Mouse (Mus musculus) midbrain, embryonic 13.5 days (tissue): Measurements from ENCODE around the gene Swsap1. TPM values are rescaled to one million over a fixed set of nuclear protein-coding genes. Genes with fewer than 3 reads are reported as not detected.

ENCODE experiments used
- ATAC-seq: fragments of 200-750 bp; cut with Nextera tagmentation; 2 replicates; pipeline ENCODE4 v1.8.0; 2017; ENCODE audit warnings: mild to moderate bottlenecking, moderate TSS enrichment, moderate library complexity
- H3K27ac ChIP-seq: fragments of 300-500 bp; sonication (generic); 2 replicates; pipeline ENCODE4 v1.5.1; 2015; ENCODE audit warnings: inconsistent platforms, mild to moderate bottlenecking, moderate library complexity
- H3K27me3 ChIP-seq: fragments of 300-500 bp; sonication (generic); 2 replicates; pipeline ENCODE4 v1.6.1; 2015; ENCODE audit warnings: mild to moderate bottlenecking, inconsistent platforms
- H3K36me3 ChIP-seq: fragments of 300-500 bp; sonication (generic); 2 replicates; pipeline ENCODE4 v1.6.1; 2015; ENCODE audit warnings: mild to moderate bottlenecking, inconsistent platforms
- H3K4me1 ChIP-seq: fragments of 300-500 bp; sonication (generic); replicated peaks from 2 replicates; pipeline ENCODE4 v1.6.1; 2015; ENCODE audit warnings: inconsistent platforms
- H3K4me2 ChIP-seq: fragments of 300-500 bp; sonication (generic); replicated peaks from 2 replicates; pipeline ENCODE4 v1.6.1; 2015; ENCODE audit warnings: moderate library complexity, mild to moderate bottlenecking, inconsistent platforms
- H3K4me3 ChIP-seq: fragments of 300-500 bp; sonication (generic); replicated peaks from 2 replicates; pipeline ENCODE4 v1.5.1; 2015; ENCODE audit warnings: mild to moderate bottlenecking, inconsistent platforms
- H3K9ac ChIP-seq: fragments of 300-500 bp; sonication (generic); replicated peaks from 2 replicates; pipeline ENCODE4 v1.6.1; 2015; ENCODE audit warnings: mild to moderate bottlenecking, inconsistent platforms
- H3K9me3 ChIP-seq: fragments of 300-500 bp; sonication (generic); 2 replicates; pipeline ENCODE4 v1.6.1; 2016; ENCODE audit warnings: mild to moderate bottlenecking, inconsistent platforms
- WGBS: fragments of 180-500 bp; shearing (Covaris S2); methylation state at CpG from one replicate; pipeline ENCODE4 v1.1.7; 2015; 5-methylcytosine and 5-hydroxymethylcytosine counted together
- polyA plus RNA-seq: library from polyadenylated mRNA; unstranded; fragments of >200 nt; fragmentation: Nextera tagmentation; extraction: Ambion mirVana; gene quantifications from 2 replicates; pipeline ENCODE4 v1.2.1, GENCODE M21; 2015

The Swsap1 gene
- polyA plus RNA-seq, 1 experiment from 2014 or later = 12.6 TPM

DNA sequence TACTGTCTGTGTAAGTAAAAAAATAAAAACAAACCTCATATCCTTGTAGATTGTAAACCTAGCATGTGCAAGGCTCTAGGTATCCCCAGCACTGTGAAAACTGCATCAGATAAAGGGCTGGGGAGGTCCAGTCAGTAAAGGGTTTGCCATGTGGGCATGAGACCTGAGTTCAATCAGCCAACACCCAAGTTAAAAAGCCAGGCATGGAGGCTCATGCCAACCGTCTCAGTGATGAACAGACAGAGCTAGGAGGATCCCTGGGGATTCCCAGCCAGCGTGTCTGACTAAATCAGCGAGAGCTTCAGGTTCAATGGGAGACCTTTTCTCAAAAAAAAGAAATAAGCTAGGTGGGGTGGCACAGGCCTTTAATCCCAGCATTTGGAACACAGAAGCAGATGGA is 30.5 kb upstream of the Swsap1 start:
- no peak overlapping the region for H3K4me3 ChIP-seq
- 83% methylated on average over 3 of the region's 3 CpGs for WGBS
- H3K4me1 ChIP-seq = peaks cover 18% of the 10 kb centered on the region
- H3K9me3 ChIP-seq = no peaks in the 10 kb centered on the region
- H3K9ac ChIP-seq = no peak overlapping the region
- H3K4me2 ChIP-seq = no peak overlapping the region
- 0 out of 2 replicates have a peak, but pooled peaks cover 4% of the 10 kb centered on the region for H3K36me3 ChIP-seq
- no peaks in the 10 kb centered on the region for H3K27me3 ChIP-seq
- no peak for ATAC-seq
- H3K27ac ChIP-seq = no peak overlapping the region

- H3K9me3 ChIP-seq = no peaks in the 10 kb centered on the region
- peaks cover 18% of the 10 kb centered on the region for H3K4me1 ChIP-seq
- no peak for ATAC-seq
- no peak overlapping the region for H3K9ac ChIP-seq
- H3K27ac ChIP-seq = no peak overlapping the region
- H3K4me2 ChIP-seq = no peak overlapping the region
- H3K27me3 ChIP-seq = no peaks in the 10 kb centered on the region
- H3K4me3 ChIP-seq = no peak overlapping the region
- 97% methylated on average over 1 of the region's 1 CpGs for WGBS
- 0 out of 2 replicates have a peak, but pooled peaks cover 4% of the 10 kb centered on the region for H3K36me3 ChIP-seq
These were observed 30.0 kb upstream of the Swsap1 start for GRCm38 (mm10) chr9:21925506-21925905.

DNA sequence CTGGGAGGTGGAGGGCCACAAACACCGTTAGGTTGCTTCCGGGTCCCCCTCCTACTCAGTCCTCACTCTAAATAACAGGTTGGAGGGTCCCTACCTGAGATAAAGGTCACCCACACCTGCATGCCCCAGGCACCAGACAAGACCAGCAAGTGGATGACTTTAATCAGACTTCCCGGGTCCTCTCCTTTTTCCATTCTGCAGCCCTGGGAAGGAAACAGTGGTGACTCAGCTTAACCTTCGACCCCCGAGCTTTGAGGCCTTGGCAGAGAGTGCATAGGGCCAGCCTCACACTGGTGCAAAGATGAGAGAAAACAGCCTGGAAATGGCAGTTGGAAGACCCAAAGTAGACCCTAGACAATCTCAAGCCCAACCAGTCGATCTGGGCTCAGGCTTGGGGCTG is 29.4 kb upstream of the Swsap1 start:
- Histone ChIP-seq H3K9ac (peak overlapping the region; percentile 68), H3K9me3 (no peaks in the 10 kb centered on the region), H3K36me3 (0 out of 2 replicates have a peak, but pooled peaks cover 4% of the 10 kb centered on the region), H3K4me3 (peak overlapping the region; percentile 58), H3K4me2 (peak overlapping the region; percentile 66), H3K27me3 (no peaks in the 10 kb centered on the region), H3K4me1 (peaks cover 18% of the 10 kb centered on the region), H3K27ac (no peak overlapping the region)
- ATAC-seq = no peak
- 81% methylated on average over 6 of the region's 6 CpGs for WGBS

- peak overlapping the region; percentile 57 for H3K27ac ChIP-seq
- ATAC-seq = no peak
- peaks cover 18% of the 10 kb centered on the region for H3K4me1 ChIP-seq
- 0 out of 2 replicates have a peak, but pooled peaks cover 1% of the 10 kb centered on the region for H3K36me3 ChIP-seq
- H3K9ac ChIP-seq = peak overlapping the region; percentile 68
- peak overlapping the region; percentile 58 for H3K4me3 ChIP-seq
- peak overlapping the region; percentile 66 for H3K4me2 ChIP-seq
- H3K9me3 ChIP-seq = no peaks in the 10 kb centered on the region
- no peaks in the 10 kb centered on the region for H3K27me3 ChIP-seq
- 1% methylated on average over 6 of the region's 6 CpGs for WGBS
These were observed 28.8 kb upstream of the Swsap1 start for GRCm38 (mm10) chr9:21926784-21927183.

GRCm38 (mm10) chr9:21927208-21927753 is 28.3 kb upstream of the Swsap1 start, which contains the start of the genes Ccdc159 and Tmem205:
TSS of gene Ccdc159 (plus strand) at chr9:21927471.
TSS of gene Tmem205 (minus strand) at chr9:21927556.
- Histone ChIP-seq H3K4me2 (peak within 1 kb of the TSS; percentile 66), H3K27ac (peak within 1 kb of the TSS; percentile 77), H3K27me3 (no peaks in the 10 kb centered on the region), H3K9me3 (no peaks in the 10 kb centered on the region), H3K4me1 (peaks cover 18% of the 10 kb centered on the region), H3K36me3 (no peaks in the 10 kb centered on the region), H3K4me3 (peak within 1 kb of the TSS; percentile 58), H3K9ac (peak within 1 kb of the TSS; percentile 68)
- under 1% methylated on average over 28 of the region's 28 CpGs for WGBS
- ATAC-seq = peak; percentile 99

DNA sequence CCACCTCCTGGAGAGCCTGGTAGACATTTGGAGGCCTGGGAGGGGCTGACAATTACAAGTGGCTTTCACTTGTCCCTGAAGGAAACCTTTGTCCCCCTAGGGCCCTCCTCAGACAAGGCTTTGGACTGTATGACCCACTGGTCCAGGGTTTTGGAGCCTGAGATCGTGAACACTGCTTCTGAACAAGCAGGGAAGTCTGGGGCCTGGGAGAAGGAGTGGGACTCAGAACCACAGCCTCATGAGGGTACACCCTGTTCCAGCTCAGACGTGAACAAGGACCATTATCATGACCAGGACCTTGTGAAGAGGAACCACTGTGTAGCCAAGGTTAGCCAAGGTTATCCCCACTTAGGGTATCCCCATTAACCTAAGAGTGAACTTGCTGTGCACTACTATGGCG is 26.3 kb upstream of the Swsap1 start:
- WGBS = 81% methylated on average over 3 of the region's 3 CpGs
- Histone ChIP-seq H3K9me3 (no peaks in the 10 kb centered on the region), H3K27ac (no peak overlapping the region), H3K4me3 (no peak overlapping the region), H3K36me3 (no peaks in the 10 kb centered on the region), H3K9ac (no peak overlapping the region), H3K4me2 (no peak overlapping the region), H3K4me1 (peaks cover 18% of the 10 kb centered on the region), H3K27me3 (no peaks in the 10 kb centered on the region; the same call in 1 of the 2 replicates)
- ATAC-seq = no peak

GRCm38 (mm10) chr9:21932006-21932405 is 23.5 kb upstream of the Swsap1 start:
- H3K9me3 ChIP-seq = no peaks in the 10 kb centered on the region
- H3K9ac ChIP-seq = no peak overlapping the region
- no peak overlapping the region for H3K27ac ChIP-seq
- H3K36me3 ChIP-seq = no peaks in the 10 kb centered on the region
- WGBS = 64% methylated on average over 2 of the region's 2 CpGs
- H3K27me3 ChIP-seq = no peaks in the 10 kb centered on the region; the same call in 1 of the 2 replicates
- no peak overlapping the region for H3K4me3 ChIP-seq
- ATAC-seq = no peak
- peaks cover 7% of the 10 kb centered on the region; the same call in 1 of the 2 replicates for H3K4me1 ChIP-seq
- H3K4me2 ChIP-seq = no peak overlapping the region

GRCm38 (mm10) chr9:21932445-21933137 is 23.0 kb upstream of the Swsap1 start:
- no peaks in the 10 kb centered on the region; the same call in 1 of the 2 replicates for H3K27me3 ChIP-seq
- no peak for ATAC-seq
- 59% methylated on average over 12 of the region's 12 CpGs for WGBS

GRCm38 (mm10) chr9:21934021-21934420 is 21.5 kb upstream of the Swsap1 start:
- Histone ChIP-seq H3K4me2 (no peak overlapping the region), H3K4me3 (no peak overlapping the region), H3K36me3 (no peaks in the 10 kb centered on the region), H3K4me1 (peaks cover 17% of the 10 kb centered on the region), H3K27me3 (no peaks in the 10 kb centered on the region; the same call in 1 of the 2 replicates), H3K27ac (no peak overlapping the region), H3K9ac (no peak overlapping the region), H3K9me3 (no peaks in the 10 kb centered on the region)
- WGBS = 87% methylated on average over 12 of the region's 12 CpGs
- ATAC-seq = no peak

More at GRCm38 (mm10) chr9:21932445-21933137, 23.0 kb upstream of the Swsap1 start:
- Histone ChIP-seq H3K27ac (no peak overlapping the region), H3K4me1 (peaks cover 8% of the 10 kb centered on the region), H3K36me3 (no peaks in the 10 kb centered on the region), H3K9ac (no peak overlapping the region), H3K4me3 (no peak overlapping the region), H3K9me3 (no peaks in the 10 kb centered on the region), H3K4me2 (no peak overlapping the region)

DNA sequence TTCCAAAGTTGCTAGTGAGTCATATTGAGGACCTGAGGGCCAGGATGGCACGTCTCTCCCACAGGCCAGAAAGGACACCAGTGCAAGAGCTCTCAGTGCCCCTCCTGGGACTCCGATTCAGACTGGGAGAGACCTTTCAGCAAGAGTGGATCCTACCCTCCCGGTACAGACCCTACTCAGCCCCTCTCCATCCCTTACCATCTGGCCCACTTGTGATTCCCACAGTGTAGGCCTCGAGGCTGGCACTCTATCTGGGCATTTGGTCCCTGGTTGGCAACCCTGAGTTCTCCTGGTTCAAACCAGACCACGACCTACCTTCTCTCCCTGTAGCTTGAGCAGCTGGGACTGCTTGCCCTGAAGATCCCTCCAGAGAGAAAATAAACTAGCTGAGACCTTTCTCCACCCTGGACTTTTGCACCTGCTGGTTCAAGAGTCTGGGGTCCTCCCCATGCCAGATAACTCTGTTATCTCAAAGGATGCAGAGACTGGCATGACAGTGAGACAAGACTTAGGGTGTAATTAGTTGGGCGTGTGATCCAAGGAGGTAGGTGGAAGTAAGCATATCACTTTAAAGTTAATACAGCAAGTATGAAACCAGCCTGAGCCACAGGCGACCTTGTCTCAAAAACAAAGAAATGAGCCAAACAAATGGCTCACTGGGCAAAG is 20.0 kb upstream of the Swsap1 start:
- no peaks in the 10 kb centered on the region for H3K9me3 ChIP-seq
- H3K36me3 ChIP-seq = peaks cover 10% of the 10 kb centered on the region
- H3K4me2 ChIP-seq = peak overlapping the region; percentile 71; the same call in 1 of the 2 replicates
- ATAC-seq = no peak
- H3K4me1 ChIP-seq = peaks cover 22% of the 10 kb centered on the region
- no peak overlapping the region for H3K9ac ChIP-seq
- no peaks in the 10 kb centered on the region; the same call in 1 of the 2 replicates for H3K27me3 ChIP-seq
- H3K4me3 ChIP-seq = no peak overlapping the region
- 89% methylated on average over 7 of the region's 7 CpGs for WGBS
- no peak overlapping the region for H3K27ac ChIP-seq

DNA sequence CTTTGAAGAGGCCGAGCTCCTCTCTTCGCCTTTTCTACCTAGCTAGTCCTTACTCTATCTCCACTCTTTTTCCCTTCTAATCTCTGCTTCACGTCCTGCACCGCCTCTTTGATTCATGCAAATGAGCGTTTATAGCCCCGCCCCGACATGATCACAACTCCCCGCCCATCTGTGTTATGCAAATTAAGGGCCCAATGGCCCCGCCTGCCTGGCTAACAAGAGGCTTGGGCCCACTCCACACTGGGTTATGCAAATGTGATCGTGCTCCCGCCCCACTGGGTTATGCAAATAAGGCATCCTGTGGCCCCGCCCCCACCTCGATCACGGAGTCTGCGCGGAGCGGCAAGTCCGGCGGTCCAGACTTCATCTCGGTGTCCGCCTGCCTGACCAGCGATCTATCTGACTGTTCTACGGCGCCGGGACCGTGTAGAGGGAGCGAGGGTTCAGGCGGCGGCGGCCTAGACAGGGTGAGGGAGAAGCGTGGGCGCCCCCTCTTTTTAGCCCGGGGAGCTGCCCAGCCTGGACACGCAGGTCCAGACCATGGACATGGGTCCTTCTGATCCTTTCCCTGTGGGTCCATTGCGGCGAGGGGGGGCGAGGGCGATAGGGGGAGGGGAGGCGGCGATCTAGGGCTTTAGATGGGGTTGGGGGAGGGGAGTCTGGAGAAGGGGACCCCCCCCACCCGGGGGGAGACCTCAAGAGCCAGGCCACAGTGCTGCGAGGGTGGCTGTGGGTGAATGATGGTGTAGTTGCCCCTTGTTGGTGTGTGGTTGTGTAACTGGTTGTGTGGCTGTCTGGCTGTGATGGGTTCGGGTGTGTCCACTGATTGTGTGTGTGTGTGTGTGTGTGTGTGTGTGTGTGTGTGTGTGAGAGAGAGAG is 18.6 kb upstream of the Swsap1 start, which contains the start of gene Plppr2:
Gene Plppr2, plus strand, starts transcription at position 342 of the 879 bp plus-strand sequence.
- peaks cover 21% of the 10 kb centered on the region for H3K36me3 ChIP-seq
- peak; percentile 93 for ATAC-seq
- H3K4me1 ChIP-seq = peaks cover 22% of the 10 kb centered on the region
- no peaks in the 10 kb centered on the region; the same call in 1 of the 2 replicates for H3K27me3 ChIP-seq
- peak within 1 kb of the TSS; percentile 85 for H3K9ac ChIP-seq
- no peaks in the 10 kb centered on the region for H3K9me3 ChIP-seq
- H3K4me2 ChIP-seq = peak within 1 kb of the TSS; percentile 71
- H3K4me3 ChIP-seq = peak within 1 kb of the TSS; percentile 78
- under 1% methylated on average over 43 of the region's 43 CpGs for WGBS
- H3K27ac ChIP-seq = peak within 1 kb of the TSS; percentile 88
